Mouse (Mus musculus) limb, embryonic 14.5 days (tissue): Measurements from ENCODE around the gene Pik3r2. TPM values are rescaled to one million over a fixed set of nuclear protein-coding genes. Genes with fewer than 3 reads are reported as not detected.

Experiments
- ATAC-seq: fragments of 200-750 bp; cut with Nextera tagmentation; 2 replicates; pipeline ENCODE4 v1.8.0; 2017; ENCODE audit warnings: low read depth, moderate number of reproducible peaks, moderate TSS enrichment; ENCODE audit not compliant: low FRiP score
- DNase-seq: peaks from one replicate; pipeline ENCODE4 v3.0.0-alpha.2; 2015; ENCODE audit warnings: low spot score
- H3K27ac ChIP-seq: fragments of 300-500 bp; sonication (generic); replicated peaks from 2 replicates; pipeline ENCODE4 v1.5.1; 2014; ENCODE audit warnings: low read depth, mild to moderate bottlenecking, low read length, moderate library complexity, mixed read lengths
- H3K27me3 ChIP-seq: fragments of 300-500 bp; sonication (generic); 2 replicates; pipeline ENCODE4 v1.6.1; 2014; ENCODE audit warnings: low read length, mixed read lengths; ENCODE audit not compliant: control insufficient read depth, insufficient read depth
- H3K36me3 ChIP-seq: fragments of 300-500 bp; sonication (generic); 2 replicates; pipeline ENCODE4 v1.6.1; 2014; ENCODE audit warnings: mild to moderate bottlenecking, low read length, moderate library complexity, mixed read lengths; ENCODE audit not compliant: control insufficient read depth, insufficient read depth
- H3K4me1 ChIP-seq: fragments of 300-500 bp; sonication (generic); 2 replicates; pipeline ENCODE4 v1.6.1; 2014; ENCODE audit warnings: antibody characterized with exemption, low read length, mixed read lengths; ENCODE audit not compliant: control insufficient read depth, insufficient read depth
- H3K4me2 ChIP-seq: fragments of 300-500 bp; sonication (generic); replicated peaks from 2 replicates; pipeline ENCODE4 v1.6.1; 2014; ENCODE audit warnings: low read depth, mild to moderate bottlenecking, low read length, moderate library complexity; ENCODE audit not compliant: severe bottlenecking
- H3K4me3 ChIP-seq: fragments of 300-500 bp; sonication (generic); replicated peaks from 2 replicates; pipeline ENCODE4 v1.5.1; 2014; ENCODE audit warnings: low read length
- H3K9ac ChIP-seq: fragments of 300-500 bp; sonication (generic); 2 replicates; pipeline ENCODE4 v1.6.1; 2014; ENCODE audit warnings: mild to moderate bottlenecking, low read depth, low read length, moderate library complexity; ENCODE audit not compliant: severe bottlenecking
- H3K9me3 ChIP-seq: fragments of 300-500 bp; sonication (generic); 2 replicates; pipeline ENCODE4 v1.6.1; 2016; ENCODE audit warnings: low read length; ENCODE audit not compliant: control insufficient read depth
- POLR2A ChIP-seq: fragments of 200-500 bp; IDR thresholded peaks from 2 replicates; pipeline ENCODE4 v1.8.0; 2012; ENCODE audit warnings: inconsistent platforms, mild to moderate bottlenecking, moderate library complexity, borderline replicate concordance; ENCODE audit not compliant: insufficient read depth, insufficient read length; ENCODE audit errors: extremely low read depth
- WGBS: fragments of 180-500 bp; shearing (Covaris S2); extraction: QIAGEN DNeasy Blood & Tissue Kit; methylation state at CpG from one replicate; pipeline ENCODE4 v1.1.7; 2014; 5-methylcytosine and 5-hydroxymethylcytosine counted together
- polyA plus RNA-seq, 2 experiments: library from polyadenylated mRNA; depleted of rRNA in 1 of 2; stranded (reverse) in 1 of 2; unstranded in 1 of 2; fragments of >200 nt; fragmentation: Nextera tagmentation in 1 of 2; extraction: Ambion mirVana in 1 of 2; gene quantifications; 2 replicates each; pipeline versions ENCODE4 v1.2.1 to v1.2.3; 2012 to 2014

The Pik3r2 gene
- polyA plus RNA-seq, 2 experiments, result 73.5 to 111 TPM

DNA sequence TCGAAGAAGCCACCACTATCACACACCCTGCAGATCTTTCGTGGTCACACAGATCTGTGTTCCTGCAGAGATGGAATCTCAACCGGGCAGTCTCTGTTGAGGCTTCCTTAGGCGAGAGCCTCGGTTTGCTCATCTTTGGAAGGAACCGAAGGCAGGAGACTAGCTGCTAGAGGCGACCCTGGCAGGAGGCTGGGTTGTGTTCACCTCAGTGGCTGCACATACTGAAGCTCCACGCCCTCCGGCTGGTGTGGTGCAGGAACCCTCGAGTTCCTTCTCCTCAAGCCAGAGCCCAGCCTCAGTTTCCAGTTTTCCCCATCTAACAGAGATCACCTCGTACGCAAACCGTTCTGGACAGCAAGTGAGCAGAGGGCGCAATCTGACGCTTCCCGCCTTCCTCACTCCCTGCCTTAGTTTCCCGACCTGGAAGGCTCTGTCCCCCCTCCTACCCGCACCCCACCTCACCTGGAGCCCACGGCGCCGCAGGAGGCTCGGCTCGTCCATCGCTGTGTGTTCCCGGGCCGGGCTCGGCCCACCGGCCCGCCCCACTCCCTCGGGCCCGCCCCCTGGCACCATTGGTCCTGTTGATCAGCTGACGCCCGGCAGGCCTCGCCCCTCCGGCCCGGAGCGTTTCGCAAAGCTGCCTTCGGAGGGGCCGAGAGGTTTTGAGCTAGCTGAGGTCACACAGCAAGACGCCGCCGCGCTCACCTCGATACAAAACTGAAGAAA, 28.1 kb upstream of the Pik3r2 start, which contains the start of gene Mast3:
TSS of gene Mast3 (minus strand) at position 574 of the 726 bp plus-strand sequence.
- TF ChIP-seq POLR2A, result no peak
- 2% methylated on average over 43 of the region's 45 CpGs for WGBS
- Histone ChIP-seq H3K4me3 (peak within 1 kb of the TSS; percentile 52), H3K9ac (peak within 1 kb of the TSS; percentile 52), H3K4me1 (peaks cover 9% of the 10 kb centered on the region; the same call in 1 of the 2 replicates), H3K27me3 (peaks cover 21% of the 10 kb centered on the region), H3K27ac (no peak within 1 kb of the TSS), H3K36me3 (no peaks in the 10 kb centered on the region), H3K9me3 (no peaks in the 10 kb centered on the region), H3K4me2 (peak within 1 kb of the TSS; percentile 86)
- peak; percentile 89 for ATAC-seq
- DNase-seq, result peak; percentile 77

DNA sequence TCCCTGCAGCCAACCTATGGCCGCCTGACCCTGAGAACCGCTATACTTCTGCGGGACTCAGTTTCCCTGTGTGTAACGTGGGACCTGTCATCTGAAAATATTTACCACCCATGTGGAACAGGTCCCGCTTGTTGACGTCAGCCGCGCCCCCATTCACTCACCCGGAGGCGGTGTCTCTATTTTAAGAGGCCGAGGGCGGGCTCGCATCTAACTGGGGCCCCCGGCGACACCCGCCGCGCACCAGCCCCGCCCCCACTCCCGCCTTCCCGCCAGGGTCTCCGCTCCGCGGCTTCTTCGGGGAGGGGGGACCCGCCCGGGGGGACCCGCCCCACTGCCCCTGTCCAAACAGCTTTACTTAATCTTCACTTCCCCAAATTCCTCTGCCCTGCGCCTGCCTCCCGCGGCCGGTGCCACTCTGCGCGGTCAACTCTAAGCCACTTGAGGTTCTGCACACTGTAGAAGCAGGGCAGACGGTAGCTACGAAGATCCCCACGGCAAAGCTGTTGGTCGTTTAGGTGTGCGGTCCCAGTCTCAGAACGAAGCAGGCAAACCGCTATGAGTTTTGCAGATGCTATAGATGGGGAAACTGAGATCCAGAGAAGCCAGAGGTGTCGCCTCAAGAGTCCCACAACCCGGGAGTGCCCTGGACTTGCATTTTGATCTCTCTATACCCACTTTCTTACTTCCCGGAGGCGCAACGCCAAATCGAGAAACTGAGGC, 27.4 kb upstream of the Pik3r2 start:
- H3K9me3 ChIP-seq, result no peaks in the 10 kb centered on the region
- peak overlapping the region; percentile 86 for H3K4me2 ChIP-seq
- H3K27me3 ChIP-seq, result peaks cover 28% of the 10 kb centered on the region
- TF ChIP-seq POLR2A, result no peak
- WGBS, result 2% methylated on average over 34 of the region's 47 CpGs
- no peaks in the 10 kb centered on the region for H3K36me3 ChIP-seq
- peak overlapping the region; percentile 52 for H3K4me3 ChIP-seq
- DNase-seq (no peak), ATAC-seq (no peak)
- H3K4me1 ChIP-seq, result peaks cover 9% of the 10 kb centered on the region; the same call in 1 of the 2 replicates
- H3K27ac ChIP-seq, result no peak overlapping the region
- 0 out of 2 replicates have a peak overlapping the region, but pooled peaks have one; percentile 52 for H3K9ac ChIP-seq

DNA sequence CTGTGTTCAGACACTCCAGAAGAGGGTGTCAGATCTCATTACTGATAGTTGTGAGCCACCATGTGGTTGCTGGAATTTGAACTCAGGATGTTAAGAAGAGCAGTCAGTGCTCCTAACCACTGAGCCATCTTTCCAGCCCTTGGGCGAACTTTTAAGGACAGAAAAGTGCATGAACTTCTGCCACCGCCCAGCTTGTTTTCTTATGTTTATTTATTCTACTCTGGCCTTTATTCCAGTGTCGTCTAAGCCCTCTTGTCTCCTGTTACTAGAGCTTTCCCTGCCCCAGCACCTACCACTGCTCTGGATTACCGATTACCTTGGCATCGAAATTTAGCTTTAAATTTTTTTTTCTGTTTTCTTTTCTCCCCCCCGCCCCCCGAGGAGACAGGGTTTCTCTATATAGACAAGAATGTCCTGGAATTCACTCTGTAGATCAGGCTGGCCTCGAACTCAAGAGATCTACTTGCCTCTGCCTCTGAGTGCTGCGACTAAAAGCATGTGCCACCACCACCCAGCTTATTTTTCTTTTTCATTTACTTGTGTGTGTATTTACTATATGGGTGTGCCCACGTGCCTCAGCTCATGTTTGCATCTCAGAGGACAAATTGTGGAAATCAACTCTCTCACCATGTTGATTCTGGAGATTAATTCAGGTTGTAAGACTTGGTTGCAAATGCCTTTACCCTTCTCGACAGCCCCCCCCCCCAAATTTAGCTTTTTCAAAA, 26.4 kb upstream of the Pik3r2 start:
- H3K4me2 ChIP-seq, result no peak overlapping the region

DNA sequence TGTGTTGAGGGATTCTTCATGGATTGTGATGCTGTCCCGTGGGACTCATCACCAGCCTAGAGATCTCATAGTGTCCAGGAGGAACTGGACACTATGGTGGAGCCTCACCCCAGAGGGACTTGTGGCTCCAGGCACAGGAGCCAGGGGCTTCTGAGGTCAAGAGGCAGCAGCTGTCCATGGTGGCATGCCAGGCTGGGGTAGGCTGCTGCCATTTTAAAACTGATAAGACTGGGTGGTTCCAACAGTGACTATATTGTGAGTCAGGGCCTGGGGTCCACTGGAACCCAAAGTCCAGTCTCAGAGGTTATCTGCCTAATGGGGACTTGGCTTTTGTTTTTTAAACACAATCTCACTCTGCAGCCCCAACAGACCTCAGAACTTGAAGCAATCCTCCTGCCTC, 25.3 kb upstream of the Pik3r2 start:
- 78% methylated on average over 1 of the region's 1 CpGs for WGBS
- Histone ChIP-seq H3K4me1 (peaks cover 12% of the 10 kb centered on the region), H3K4me3 (no peak overlapping the region), H3K36me3 (no peaks in the 10 kb centered on the region), H3K4me2 (no peak overlapping the region), H3K9me3 (no peaks in the 10 kb centered on the region), H3K27me3 (peaks cover 39% of the 10 kb centered on the region), H3K27ac (no peak overlapping the region), H3K9ac (no peak overlapping the region)
- no peak for TF ChIP-seq POLR2A
- no peak for DNase-seq
- no peak for ATAC-seq

More for the DNA sequence above, 26.4 kb upstream of the Pik3r2 start:
- ATAC-seq, result no peak
- TF ChIP-seq POLR2A, result no peak
- no peaks in the 10 kb centered on the region for H3K36me3 ChIP-seq
- H3K27me3 ChIP-seq, result peaks cover 38% of the 10 kb centered on the region
- WGBS, result 70% methylated on average over 11 of the region's 11 CpGs
- H3K9ac ChIP-seq, result no peak overlapping the region
- no peak overlapping the region for H3K27ac ChIP-seq
- H3K9me3 ChIP-seq, result no peaks in the 10 kb centered on the region
- no peak overlapping the region for H3K4me3 ChIP-seq
- DNase-seq, result no peak
- H3K4me1 ChIP-seq, result peaks cover 11% of the 10 kb centered on the region

DNA sequence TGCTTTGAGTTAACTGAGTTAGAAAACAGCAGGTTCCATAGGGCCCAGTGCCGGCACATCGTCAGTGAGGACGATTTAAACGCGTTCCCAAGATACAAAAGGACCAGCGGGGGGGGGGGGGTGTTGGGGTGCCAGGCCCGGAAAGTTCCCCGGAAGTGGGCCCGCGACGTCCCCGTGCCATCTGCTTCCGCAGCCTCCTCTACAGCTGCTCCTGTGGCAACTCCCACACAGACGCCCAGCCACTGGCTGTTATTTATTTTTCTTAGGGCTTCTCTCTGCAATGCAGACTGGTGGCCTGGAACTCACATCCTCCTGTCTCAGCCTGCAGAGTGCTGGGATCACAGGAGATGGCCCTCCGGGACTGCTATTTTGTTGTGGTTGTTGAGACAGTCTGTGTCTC, 24.6 kb upstream of the Pik3r2 start:
- Histone ChIP-seq H3K4me1 (peaks cover 12% of the 10 kb centered on the region), H3K9ac (no peak overlapping the region), H3K36me3 (no peaks in the 10 kb centered on the region), H3K27ac (no peak overlapping the region), H3K27me3 (peaks cover 39% of the 10 kb centered on the region), H3K4me2 (no peak overlapping the region), H3K9me3 (no peaks in the 10 kb centered on the region), H3K4me3 (no peak overlapping the region)
- 52% methylated on average over 13 of the region's 15 CpGs for WGBS
- TF ChIP-seq POLR2A, result no peak
- no peak for DNase-seq
- ATAC-seq, result no peak
